In the genomic region with DNA sequence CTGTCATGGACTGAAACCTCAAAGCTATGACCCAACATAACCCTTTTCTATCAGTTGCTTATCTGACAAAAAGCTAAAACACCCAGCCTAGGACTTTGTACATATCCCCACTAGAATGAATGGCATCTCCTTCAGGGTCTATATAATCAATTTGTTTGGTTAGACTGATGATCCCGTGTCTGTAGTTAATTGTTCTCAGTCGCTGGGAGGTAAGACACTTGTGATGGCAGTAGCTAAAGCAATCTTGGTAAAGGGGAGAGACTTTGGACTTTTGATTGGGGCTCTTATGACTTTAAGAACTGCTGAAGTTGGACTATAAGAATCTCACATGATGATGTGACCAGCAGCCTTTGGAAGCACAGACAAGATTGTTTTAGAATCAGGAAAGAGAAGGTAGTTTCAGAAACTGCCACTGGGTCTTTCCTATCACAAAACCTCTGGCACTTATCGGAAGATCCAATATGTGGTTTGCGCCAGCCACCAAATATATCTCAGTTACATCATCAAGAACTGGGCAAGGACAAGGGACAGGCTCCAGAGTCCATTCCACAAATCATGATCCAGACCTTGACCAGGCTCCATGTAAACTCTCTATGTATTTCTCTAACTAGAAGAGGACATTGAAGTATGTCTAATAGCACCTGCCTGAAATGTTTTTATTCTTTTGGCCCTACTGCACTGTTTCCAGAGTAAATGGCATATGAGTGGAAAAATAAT, we compare ENCODE assay signal across 22 mouse cellular contexts.
"Had no signal": no experiment of that assay in that cellular context is flagged by ENCODE, and none has a peak within 500 bp of the region (broad histone marks: within the 10 kb centered on the region; RNA-seq: fewer than 3 reads in every experiment).

No protein-coding gene starts in this region.

- H3K4me1 ChIP-seq: midbrain, embryonic 12.5 days; neural tube, embryonic 13.5 days had no signal

- H3K4me2 ChIP-seq: limb, embryonic 13.5 days; liver, embryonic 12.5 days; liver, embryonic 15.5 days; midbrain, embryonic 12.5 days; neural tube, embryonic 13.5 days had no signal

- ATAC-seq: liver, embryonic 12.5 days; midbrain, embryonic 16.5 days had no signal

- H3K4me3 ChIP-seq: layer of hippocampus, adult 2 months; limb, embryonic 10.5 days; limb, embryonic 13.5 days; liver, embryonic 12.5 days; liver, embryonic 15.5 days; midbrain, embryonic 12.5 days; myocyte; neural tube, embryonic 13.5 days had no signal

- H3K27ac ChIP-seq: kidney, postnatal 0 days; layer of hippocampus, adult 2 months; limb, embryonic 10.5 days; limb, embryonic 13.5 days; liver, embryonic 12.5 days; liver, embryonic 15.5 days; macrophage; midbrain, embryonic 12.5 days; neural tube, embryonic 13.5 days; stomach, postnatal 0 days had no signal

- H3K36me3 ChIP-seq: limb, embryonic 10.5 days; limb, embryonic 13.5 days; liver, embryonic 12.5 days; liver, embryonic 15.5 days; midbrain, embryonic 12.5 days; neural tube, embryonic 13.5 days had no signal

- DNase-seq: kidney, adult 2 months; kidney, postnatal 25 days; layer of hippocampus, adult 9-11 months; lung, adult 2 months; lung, postnatal 14 days; retina, postnatal 1 day; right cerebral cortex, postnatal 25 days; thymus, adult 2 months; thymus, postnatal 14 days; thymus, postnatal 4 days had no signal

- H3K27me3 ChIP-seq: limb, embryonic 13.5 days; liver, embryonic 15.5 days; midbrain, embryonic 12.5 days; neural tube, embryonic 13.5 days had no signal

- H3K9ac ChIP-seq: limb, embryonic 13.5 days; liver, embryonic 12.5 days; liver, embryonic 15.5 days; midbrain, embryonic 12.5 days; neural tube, embryonic 13.5 days had no signal

- H3K9me3 ChIP-seq: limb, embryonic 10.5 days; liver, embryonic 12.5 days; liver, embryonic 15.5 days; midbrain, embryonic 12.5 days; neural tube, embryonic 13.5 days had no signal
